In the genomic region with DNA sequence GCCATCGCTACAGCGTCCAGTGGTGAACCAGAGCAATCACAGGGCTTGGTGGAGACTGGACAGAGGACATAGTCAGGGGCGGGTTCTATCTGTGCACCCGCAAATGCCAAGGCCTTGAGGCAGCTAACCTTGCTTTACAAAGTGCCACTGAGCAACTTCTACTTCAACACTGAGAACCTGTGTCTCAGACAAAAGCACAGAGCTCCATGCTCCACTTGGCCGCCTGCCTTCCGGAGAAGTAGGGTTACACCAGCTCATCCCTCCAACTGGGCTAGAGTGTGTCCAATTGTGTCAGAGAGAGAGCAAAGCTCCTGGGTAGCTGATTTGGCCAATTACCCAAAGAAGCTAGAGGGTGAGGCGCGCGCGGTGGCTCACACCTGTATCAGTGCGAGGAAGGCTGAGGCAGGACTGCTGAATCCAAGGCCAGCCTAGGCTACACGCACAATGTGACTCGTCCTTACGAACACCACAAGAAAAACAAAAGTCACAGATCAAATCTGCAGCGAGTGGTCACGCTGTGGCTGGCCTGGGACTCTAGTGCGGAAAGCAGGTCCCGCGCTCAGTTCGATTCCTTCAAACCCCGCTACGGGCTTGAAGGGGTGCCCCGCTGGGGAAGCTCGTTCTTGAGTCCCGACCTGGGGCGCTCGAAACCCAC, we compare ENCODE assay signal across 8 mouse cellular contexts. TPM values are rescaled to one million over a fixed set of nuclear protein-coding genes. Genes with fewer than 3 reads are reported as not detected.
DNase-seq lines count a peak whose midpoint lies in the region; ATAC-seq lines count a peak whose summit lies in the region.

No protein-coding gene starts in this region.

- WGBS in heart, embryonic 14.5 days = 5% methylated on average over 27 of the region's 27 CpGs
- 3% methylated on average over 27 of the region's 27 CpGs for WGBS in embryonic facial prominence, embryonic 13.5 days
- WGBS in intestine, embryonic 16.5 days = 3% methylated on average over 27 of the region's 27 CpGs
- 4% methylated on average over 27 of the region's 27 CpGs for WGBS in midbrain, embryonic 12.5 days

- H3K27me3 ChIP-seq in heart, embryonic 14.5 days (ENCODE audit: control insufficient read depth, insufficient read depth, low read length) = no peaks in the 10 kb centered on the region
- no peaks in the 10 kb centered on the region for H3K27me3 ChIP-seq in embryonic facial prominence, embryonic 13.5 days
- no peaks in the 10 kb centered on the region for H3K27me3 ChIP-seq in intestine, embryonic 16.5 days (replicated peaks; ENCODE audit: control insufficient read depth, insufficient read depth, low read length)
- H3K27me3 ChIP-seq in midbrain, embryonic 12.5 days = peaks cover 6% of the 10 kb centered on the region; the same call in 1 of the 2 replicates

- H3K9me3 ChIP-seq in heart, embryonic 14.5 days (ENCODE audit: control insufficient read depth, low read length) = no peaks in the 10 kb centered on the region
- no peaks in the 10 kb centered on the region for H3K9me3 ChIP-seq in embryonic facial prominence, embryonic 13.5 days
- no peaks in the 10 kb centered on the region for H3K9me3 ChIP-seq in intestine, embryonic 16.5 days (ENCODE audit: control insufficient read depth, low read length)
- H3K9me3 ChIP-seq in midbrain, embryonic 12.5 days = no peaks in the 10 kb centered on the region

- no peak; the same call in 1 of the 2 replicates for ATAC-seq in heart, embryonic 14.5 days (ENCODE audit: insufficient number of reproducible peaks, insufficient read depth, low FRiP score, low read depth)
- no peak for ATAC-seq in embryonic facial prominence, embryonic 13.5 days (ENCODE audit: insufficient number of reproducible peaks, insufficient read depth, low FRiP score, low TSS enrichment, low read depth)
- ATAC-seq in intestine, embryonic 16.5 days = no peak
- ATAC-seq in midbrain, embryonic 12.5 days (ENCODE audit: low FRiP score, low read depth) = no peak

- intact Hi-C loops in heart, postnatal 36 days (cut with DNase I) = no loop called here

- H3K27ac ChIP-seq in heart, embryonic 14.5 days (replicated peaks in 1 of 2; ENCODE audit: control insufficient read depth in 1 of 2, insufficient read depth in 1 of 2, low read depth in 2 of 2, low read length in 2 of 2) = peak overlapping the region in 1 of 2 experiments; percentile 51; a peak in 1 of 4 replicates
- H3K27ac ChIP-seq in embryonic facial prominence, embryonic 13.5 days = peak overlapping the region; percentile 44; the same call in 1 of the 2 replicates
- H3K27ac ChIP-seq in intestine, embryonic 16.5 days (ENCODE audit: low read length) = peak overlapping the region; percentile 46; the same call in 1 of the 2 replicates
- no peak overlapping the region for H3K27ac ChIP-seq in midbrain, embryonic 12.5 days (replicated peaks)

- no peak for DNase-seq in heart, postnatal 36 days
- peak; percentile 33 for DNase-seq in MN1 (ENCODE audit: low spot score)
- no peak for DNase-seq in urinary bladder, adult 2 months (ENCODE audit: low spot score)
- DNase-seq in gastrocnemius, postnatal 25 days = no peak

- peaks cover 22 to 44% of the 10 kb centered on the region in 2 experiments for H3K4me1 ChIP-seq in heart, embryonic 14.5 days (ENCODE audit: control insufficient read depth in 2 of 2, insufficient read depth in 2 of 2, low read length in 2 of 2)
- H3K4me1 ChIP-seq in embryonic facial prominence, embryonic 13.5 days = peaks cover 53% of the 10 kb centered on the region
- H3K4me1 ChIP-seq in intestine, embryonic 16.5 days (ENCODE audit: control insufficient read depth, insufficient read depth, low read length) = peaks cover 48% of the 10 kb centered on the region
- H3K4me1 ChIP-seq in midbrain, embryonic 12.5 days = peaks cover 45% of the 10 kb centered on the region

- H3K4me2 ChIP-seq in heart, embryonic 14.5 days (ENCODE audit: low read length) = peak overlapping the region; percentile 88
- H3K4me2 ChIP-seq in embryonic facial prominence, embryonic 13.5 days = peak overlapping the region; percentile 80
- H3K4me2 ChIP-seq in intestine, embryonic 16.5 days (ENCODE audit: low read depth, low read length) = peak overlapping the region; percentile 90
- peak overlapping the region; percentile 77 for H3K4me2 ChIP-seq in midbrain, embryonic 12.5 days (replicated peaks)

- peaks cover 13% of the 10 kb centered on the region for H3K36me3 ChIP-seq in heart, embryonic 14.5 days (ENCODE audit: control insufficient read depth, insufficient read depth, low read length)
- H3K36me3 ChIP-seq in embryonic facial prominence, embryonic 13.5 days = peaks cover 14% of the 10 kb centered on the region
- H3K36me3 ChIP-seq in intestine, embryonic 16.5 days (ENCODE audit: control insufficient read depth, insufficient read depth, low read length) = no peaks in the 10 kb centered on the region
- peaks cover 9% of the 10 kb centered on the region for H3K36me3 ChIP-seq in midbrain, embryonic 12.5 days

- H3K9ac ChIP-seq in heart, embryonic 14.5 days (ENCODE audit: low read length) = peak overlapping the region; percentile 79
- H3K9ac ChIP-seq in embryonic facial prominence, embryonic 13.5 days = peak overlapping the region; percentile 79
- H3K9ac ChIP-seq in intestine, embryonic 16.5 days (ENCODE audit: low read depth, low read length) = peak overlapping the region; percentile 72
- H3K9ac ChIP-seq in midbrain, embryonic 12.5 days (replicated peaks) = peak overlapping the region; percentile 60

- peak overlapping the region; percentile 75 to 78 for H3K4me3 ChIP-seq in heart, embryonic 14.5 days (ENCODE audit: control insufficient read depth in 1 of 2, insufficient read depth in 1 of 2, low read depth in 1 of 2, low read length in 2 of 2)
- peak overlapping the region; percentile 90 for H3K4me3 ChIP-seq in embryonic facial prominence, embryonic 13.5 days
- peak overlapping the region; percentile 65 for H3K4me3 ChIP-seq in intestine, embryonic 16.5 days (ENCODE audit: low read length)
- H3K4me3 ChIP-seq in midbrain, embryonic 12.5 days = peak overlapping the region; percentile 74

RNA-seq across cellular contexts. Expression of gene Xrcc3, which starts 0.4 kb away (rescaled TPM):
- polyA plus RNA-seq in heart, embryonic 14.5 days (2014; fragmentation: Nextera tagmentation; extraction: Ambion mirVana) = 5.7 and 7.0 TPM in 2 replicates
- 1 to 10 TPM in 1 of 2 experiments, under 1 TPM in 1; 0.76 to 1.9 TPM for total RNA-seq in heart, postnatal 36 days (2021)
- polyA plus RNA-seq in embryonic facial prominence, embryonic 13.5 days (2015; fragmentation: Nextera tagmentation; extraction: Ambion mirVana) = 8.4 and 9.3 TPM in 2 replicates
- polyA plus RNA-seq in intestine, embryonic 16.5 days (2015; fragmentation: Nextera tagmentation; extraction: Ambion mirVana) = 10.6 and 11.0 TPM in 2 replicates
- 7.4 and 7.9 TPM in 2 replicates for polyA plus RNA-seq in midbrain, embryonic 12.5 days (2016; fragmentation: Nextera tagmentation; extraction: Ambion mirVana)
- polyA plus RNA-seq in urinary bladder, adult 2 months (2012; rRNA removed) = 3.3 and 3.5 TPM in 2 replicates
- under 1 TPM; 0.15 to 0.24 TPM for total RNA-seq in gastrocnemius, postnatal 25 days (2021)

RNA-seq across cellular contexts. Expression of gene Zfyve21, which starts 0.7 kb away (rescaled TPM):
- 88.3 and 89.3 TPM in 2 replicates for polyA plus RNA-seq in heart, embryonic 14.5 days (2014; fragmentation: Nextera tagmentation; extraction: Ambion mirVana)
- total RNA-seq in heart, postnatal 36 days (2021) = 10 to 100 TPM; 65.3 to 66.5 TPM
- polyA plus RNA-seq in embryonic facial prominence, embryonic 13.5 days (2015; fragmentation: Nextera tagmentation; extraction: Ambion mirVana) = 105 and 113 TPM in 2 replicates
- 232 and 245 TPM in 2 replicates for polyA plus RNA-seq in intestine, embryonic 16.5 days (2015; fragmentation: Nextera tagmentation; extraction: Ambion mirVana)
- polyA plus RNA-seq in midbrain, embryonic 12.5 days (2016; fragmentation: Nextera tagmentation; extraction: Ambion mirVana) = 54.1 and 57.5 TPM in 2 replicates
- polyA plus RNA-seq in urinary bladder, adult 2 months (2012; rRNA removed) = 77.0 and 87.5 TPM in 2 replicates
- total RNA-seq in gastrocnemius, postnatal 25 days (2021) = 10 to 100 TPM; 13.0 to 15.0 TPM

RNA-seq across cellular contexts. Expression of gene Klc1, which starts 54.6 kb away (rescaled TPM):
- 98.9 and 118 TPM in 2 replicates for polyA plus RNA-seq in heart, embryonic 14.5 days (2014; fragmentation: Nextera tagmentation; extraction: Ambion mirVana)
- total RNA-seq in heart, postnatal 36 days (2021) = 10 to 100 TPM; 84.4 to 94.2 TPM
- 113 and 122 TPM in 2 replicates for polyA plus RNA-seq in embryonic facial prominence, embryonic 13.5 days (2015; fragmentation: Nextera tagmentation; extraction: Ambion mirVana)
- 75.7 and 83.4 TPM in 2 replicates for polyA plus RNA-seq in intestine, embryonic 16.5 days (2015; fragmentation: Nextera tagmentation; extraction: Ambion mirVana)
- 382 and 402 TPM in 2 replicates for polyA plus RNA-seq in midbrain, embryonic 12.5 days (2016; fragmentation: Nextera tagmentation; extraction: Ambion mirVana)
- polyA plus RNA-seq in urinary bladder, adult 2 months (2012; rRNA removed) = 96.5 and 122 TPM in 2 replicates
- 10 to 100 TPM; 59.9 to 68.0 TPM for total RNA-seq in gastrocnemius, postnatal 25 days (2021)
